Mouse (Mus musculus): ENCODE results near the gene Tmtc3.
"Not testable (repeated sequence)": the region's sequence is repeated elsewhere in the genome, so short reads cannot be mapped to it uniquely, and the experiment has no call there.

The Tmtc3 gene

GRCm38 (mm10) chr10:100487097-100487978, at the start of gene Tmtc3, which contains the start of gene Cep290:
Gene Tmtc3, minus strand, starts transcription at chr10:100487350.
Gene Cep290, plus strand, starts transcription at chr10:100487558.
- peak; percentile 97 for DNase-seq

- DNase-seq: no peak
These were observed 37.6 kb upstream of the Tmtc3 start for GRCm38 (mm10) chr10:100524499-100525390.

DNA sequence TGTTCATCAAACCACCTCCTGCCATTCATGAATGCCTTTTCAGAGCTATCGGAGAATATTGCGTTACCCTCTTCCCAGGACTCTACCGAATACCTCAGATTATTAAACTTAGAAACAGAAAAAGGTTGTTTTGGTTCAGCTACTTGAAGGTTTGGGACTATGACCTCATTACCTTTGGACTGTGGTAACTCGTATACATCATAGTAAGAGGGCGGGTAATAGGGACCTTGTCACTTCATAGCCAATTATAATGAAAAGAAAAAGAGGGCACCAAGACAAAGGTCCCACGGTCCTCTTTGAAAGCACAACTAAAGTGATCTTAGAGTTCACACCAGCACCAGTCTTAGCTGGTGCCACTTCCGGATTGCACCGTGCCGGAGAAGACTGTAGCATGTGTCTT, 35.2 kb upstream of the Tmtc3 start:
- no peak for DNase-seq

DNA sequence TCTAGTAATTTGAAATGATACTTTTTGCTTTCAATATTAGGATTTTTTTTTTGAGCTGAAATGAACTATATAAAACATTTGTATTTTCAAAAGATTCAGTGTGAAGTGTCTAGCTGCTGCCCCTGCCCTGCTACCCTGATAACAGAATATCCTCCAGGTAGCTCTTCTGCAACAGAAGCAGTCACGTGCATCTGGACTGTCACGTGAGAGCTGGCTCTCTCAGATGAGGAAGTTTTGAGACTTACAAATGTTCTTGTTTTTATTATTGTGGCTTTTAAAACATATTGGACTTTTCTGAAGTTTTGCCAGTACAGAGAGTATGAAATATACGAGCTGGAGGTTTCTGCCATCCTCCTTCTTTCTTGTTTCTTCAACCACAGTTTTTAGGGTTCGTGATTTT, 34.5 kb upstream of the Tmtc3 start:
- DNase-seq: no peak

- no peak for DNase-seq
These were observed 21.0 kb upstream of the Tmtc3 start for GRCm38 (mm10) chr10:100508170-100508569.

GRCm38 (mm10) chr10:100498309-100498708, 11.2 kb upstream of the Tmtc3 start:
- no peak for DNase-seq

GRCm38 (mm10) chr10:100491916-100492315, 4.8 kb upstream of the Tmtc3 start:
- no peak for DNase-seq

- DNase-seq: no peak
These were observed 451 bp downstream of the Tmtc3 start for GRCm38 (mm10) chr10:100486701-100487096.

DNA sequence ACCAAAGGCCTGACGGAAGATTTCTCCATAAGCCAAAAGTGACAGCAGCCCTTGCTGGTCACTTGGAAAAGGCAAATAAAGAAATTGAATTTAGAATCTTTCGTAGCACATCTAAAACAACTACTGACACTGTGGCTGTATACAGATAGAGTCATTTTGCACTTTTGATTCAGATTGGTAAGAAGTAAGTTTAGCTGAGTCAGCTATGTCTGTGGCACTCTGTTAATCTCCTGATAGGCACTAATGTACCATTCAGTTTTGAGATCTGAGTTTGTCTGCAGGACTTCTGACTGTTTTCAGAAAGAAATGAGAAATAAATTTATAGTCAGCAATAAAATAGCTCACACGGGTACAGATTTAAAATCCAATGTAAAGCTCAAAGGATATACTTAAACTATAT, 7.6 kb downstream of the Tmtc3 start:
- DNase-seq: no peak

GRCm38 (mm10) chr10:100475040-100475439, 12.1 kb downstream of the Tmtc3 start:
- DNase-seq: no peak

GRCm38 (mm10) chr10:100460515-100460914, 26.6 kb downstream of the Tmtc3 start:
- no peak for DNase-seq

DNA sequence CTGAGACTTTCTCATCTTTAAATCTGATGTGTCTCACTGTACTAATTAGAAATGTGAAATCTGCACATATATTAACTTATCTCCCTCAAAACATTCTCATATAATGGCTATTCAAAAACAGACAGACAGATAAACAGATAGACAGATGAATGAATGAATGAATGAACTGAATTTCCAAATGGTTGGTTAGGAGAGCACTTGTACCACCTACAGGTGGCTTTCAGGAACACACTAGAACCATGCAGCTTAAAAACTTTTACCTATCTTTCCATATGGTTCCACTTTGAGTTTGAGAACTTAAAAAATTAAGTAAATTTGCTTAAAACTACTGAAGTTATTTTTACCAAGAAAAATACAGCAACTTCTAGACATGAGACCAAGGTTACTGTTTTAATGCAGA, 37.8 kb downstream of the Tmtc3 start:
- no peak for DNase-seq

DNA sequence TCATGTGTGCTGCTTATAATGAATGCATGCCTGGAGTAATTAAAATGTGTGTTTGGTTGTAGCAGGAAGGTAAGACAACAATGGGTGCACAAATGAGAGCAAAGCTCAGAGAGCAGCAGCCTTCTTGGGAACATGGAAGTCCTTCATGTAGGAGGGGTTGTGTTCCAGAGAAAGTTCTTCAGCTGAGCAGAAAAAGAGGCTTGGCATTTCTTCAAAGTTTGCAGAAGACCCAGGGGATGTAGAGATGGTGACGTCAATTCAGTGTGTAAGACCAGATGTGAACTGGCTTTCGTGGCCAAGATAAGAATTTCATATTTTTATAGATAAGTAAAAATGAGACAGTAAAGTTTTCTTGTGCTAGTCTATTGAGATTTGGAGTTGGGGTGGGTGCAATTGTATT, 59.6 kb downstream of the Tmtc3 start:
- no peak for DNase-seq

DNA sequence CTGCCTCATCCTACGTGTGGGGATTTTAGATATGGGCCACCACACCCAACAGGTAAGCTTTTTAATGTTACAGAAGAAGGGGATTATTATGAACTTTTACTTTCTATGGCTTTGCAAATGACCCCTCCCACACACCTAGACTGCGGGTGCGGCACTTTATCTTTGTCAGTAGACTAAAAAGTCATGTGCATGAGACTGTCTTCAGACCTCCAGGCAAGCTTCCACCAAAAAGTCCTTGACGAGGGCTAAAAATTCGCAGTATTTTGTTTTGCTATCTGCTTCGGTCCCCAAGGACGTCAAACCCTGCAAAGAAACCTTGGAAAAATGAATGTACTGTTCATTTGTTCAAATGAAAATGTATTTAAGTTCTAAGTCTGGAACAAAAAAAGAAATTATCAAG, 71.6 kb downstream of the Tmtc3 start:
- DNase-seq: no peak

DNA sequence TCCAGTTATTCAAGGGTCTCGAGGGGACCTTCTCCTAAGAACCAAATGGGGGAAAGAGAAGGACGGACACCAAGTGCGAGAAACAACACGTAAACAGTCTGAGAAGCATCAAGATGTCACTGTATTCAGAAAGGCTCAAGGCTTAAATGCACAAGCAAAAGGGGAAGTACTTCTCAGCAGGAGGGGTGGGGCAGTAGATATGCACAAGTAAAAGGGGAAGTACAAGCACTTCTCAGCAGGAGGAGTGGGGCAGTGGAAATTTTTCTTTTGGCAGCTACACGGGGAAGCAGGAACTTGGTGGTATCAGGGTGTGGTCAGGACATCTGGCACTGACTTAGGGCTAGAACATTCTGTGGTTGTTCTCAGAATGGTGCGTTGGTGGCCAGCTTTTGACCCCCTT, 84.8 kb downstream of the Tmtc3 start:
- not testable (repeated sequence) for DNase-seq

Data from kidney, adult 11 months (tissue).